Mouse (Mus musculus): Measurements from ENCODE around the gene Shc3. TPM values are rescaled to one million over a fixed set of nuclear protein-coding genes. Genes with fewer than 3 reads are reported as not detected.

The Shc3 gene
- total RNA-seq, 2 experiments from 2014 or later = not detected

DNA sequence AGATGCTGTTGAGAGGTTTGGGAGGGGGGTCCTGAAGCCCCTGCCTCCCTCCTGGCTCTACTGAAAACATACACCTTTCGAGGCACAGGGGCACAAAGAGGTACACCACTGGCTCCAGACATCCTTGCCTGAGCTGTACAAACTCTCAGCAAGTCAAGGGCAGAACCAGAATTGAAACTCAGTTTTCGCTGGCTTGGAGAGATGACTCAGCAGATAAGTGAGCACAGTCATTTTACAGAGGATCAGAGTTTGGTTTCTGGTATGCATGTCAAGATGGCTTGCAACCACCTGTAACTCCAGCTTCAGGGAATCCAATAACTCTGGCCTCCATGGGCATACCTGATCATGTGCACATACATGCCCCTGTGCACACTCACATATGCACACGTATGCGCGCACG, 79.0 kb downstream of the Shc3 start:
- no peak for ATAC-seq (replicated peaks; ENCODE audit: low FRiP score, poor library complexity, severe bottlenecking)

GRCm38 (mm10) chr13:51488945-51489344, 80.3 kb downstream of the Shc3 start:
- ATAC-seq (replicated peaks; ENCODE audit: low FRiP score, poor library complexity, severe bottlenecking) = no peak

- no peak for ATAC-seq (replicated peaks; ENCODE audit: low FRiP score, poor library complexity, severe bottlenecking)
Measured at GRCm38 (mm10) chr13:51485291-51485690, 83.9 kb downstream of the Shc3 start.

GRCm38 (mm10) chr13:51482786-51483185, 86.4 kb downstream of the Shc3 start:
- no peak for ATAC-seq (replicated peaks; ENCODE audit: low FRiP score, poor library complexity, severe bottlenecking)

GRCm38 (mm10) chr13:51480341-51481011, 88.7 kb downstream of the Shc3 start:
- no peak for ATAC-seq (replicated peaks; ENCODE audit: low FRiP score, poor library complexity, severe bottlenecking)

DNA sequence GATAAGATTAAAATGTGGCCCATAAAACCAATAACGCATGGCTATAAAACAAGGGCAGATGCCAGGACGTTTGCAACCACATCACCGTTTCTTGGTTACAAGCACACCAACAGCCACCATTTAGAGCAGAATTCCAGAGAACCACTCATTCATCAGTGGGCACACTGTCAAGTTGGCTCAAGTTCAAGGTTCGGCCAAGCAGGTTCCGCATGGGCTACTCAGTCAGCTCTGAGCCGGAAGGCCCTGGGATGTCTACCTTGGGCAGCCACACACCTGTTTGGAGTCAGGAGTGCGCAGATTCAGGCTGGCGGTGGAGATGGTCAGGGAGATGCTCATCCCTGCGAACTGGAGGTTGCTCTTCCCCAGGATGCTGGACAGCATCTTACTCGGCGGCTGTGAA, 89.4 kb downstream of the Shc3 start:
- no peak for ATAC-seq (replicated peaks; ENCODE audit: low FRiP score, poor library complexity, severe bottlenecking)

DNA sequence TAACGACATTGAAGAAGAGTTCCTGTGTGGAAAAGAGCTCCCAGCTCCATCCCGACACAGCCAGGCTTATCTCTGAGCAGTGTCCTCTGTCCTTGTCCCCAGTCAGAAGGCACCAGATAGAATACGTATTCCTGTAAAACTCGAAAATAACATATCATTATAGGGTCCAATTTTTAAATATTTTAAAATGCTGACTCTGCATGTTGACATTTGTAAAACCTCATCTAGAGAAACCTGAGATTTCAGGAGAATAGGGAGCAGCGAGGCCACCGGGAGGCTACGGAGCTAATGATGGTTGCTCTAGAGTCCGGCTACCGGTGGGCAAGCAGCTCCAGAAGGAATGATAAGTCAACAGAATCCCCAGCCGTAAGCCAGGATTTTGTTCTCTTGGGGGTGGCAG, 92.2 kb downstream of the Shc3 start:
- ATAC-seq (replicated peaks; ENCODE audit: low FRiP score, poor library complexity, severe bottlenecking) = no peak

DNA sequence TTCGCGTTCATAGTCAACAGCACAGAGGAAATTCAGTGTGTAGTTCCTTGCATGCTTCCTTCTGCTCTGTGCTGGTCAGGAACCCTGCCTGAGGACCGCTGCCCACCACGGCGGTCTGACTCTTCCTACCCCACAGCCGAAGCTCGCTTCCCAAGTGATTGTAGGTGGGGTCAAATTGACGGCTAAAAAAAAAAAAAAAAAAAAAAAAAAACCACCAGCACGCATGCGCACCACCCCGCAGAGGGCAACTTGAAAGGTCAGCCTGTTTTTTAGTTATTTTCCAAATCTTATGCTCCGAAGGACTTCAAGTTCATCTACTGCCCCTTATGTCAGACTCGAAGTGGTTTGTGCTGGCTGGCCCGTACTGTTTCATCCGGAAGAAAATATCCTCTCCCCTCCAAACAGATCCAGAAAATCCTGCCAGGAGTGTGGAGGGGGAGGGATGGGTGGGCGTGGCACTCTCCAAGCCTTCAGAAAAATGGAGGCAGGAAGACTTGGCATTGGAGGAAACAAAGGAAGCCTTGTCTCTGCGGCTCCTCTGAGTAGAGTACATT, 100.4 kb downstream of the Shc3 start:
- no peak for ATAC-seq (replicated peaks; ENCODE audit: low FRiP score, poor library complexity, severe bottlenecking)

DNA sequence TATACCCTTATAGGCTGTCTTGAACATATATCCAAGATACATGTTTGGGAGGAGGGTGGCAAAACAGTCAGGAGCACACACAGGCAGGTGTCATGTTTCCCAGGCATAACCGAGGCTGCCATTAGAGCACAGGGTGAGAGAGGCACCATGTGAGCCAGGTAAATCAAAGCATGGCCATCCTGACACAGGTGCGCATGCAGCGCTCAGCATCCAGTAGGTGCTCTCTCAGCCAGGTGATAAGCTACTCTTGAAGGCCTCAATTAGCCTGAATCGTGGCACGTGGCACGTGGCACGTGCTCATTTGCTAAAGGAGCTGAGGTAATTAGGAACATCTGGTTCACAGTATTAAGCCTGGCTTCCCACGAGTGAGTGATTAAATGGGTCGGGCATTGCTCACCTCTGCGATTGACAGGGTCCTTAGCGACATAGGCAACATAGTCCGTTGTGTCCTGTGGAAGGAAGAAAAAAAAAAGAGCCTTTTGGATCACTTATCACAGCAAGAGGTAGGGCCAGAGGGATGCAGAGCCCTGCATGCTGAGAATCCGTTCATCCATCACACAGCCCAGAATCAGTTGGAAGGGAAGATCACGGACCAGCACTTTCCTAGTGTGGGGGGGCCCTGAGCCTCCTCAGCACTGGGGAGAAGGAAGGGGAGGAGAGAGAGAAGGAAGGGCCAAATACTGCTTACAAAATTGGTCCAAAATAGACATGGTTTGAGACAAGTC, 102.9 kb downstream of the Shc3 start:
- ATAC-seq (replicated peaks; ENCODE audit: low FRiP score, poor library complexity, severe bottlenecking) = no peak

DNA sequence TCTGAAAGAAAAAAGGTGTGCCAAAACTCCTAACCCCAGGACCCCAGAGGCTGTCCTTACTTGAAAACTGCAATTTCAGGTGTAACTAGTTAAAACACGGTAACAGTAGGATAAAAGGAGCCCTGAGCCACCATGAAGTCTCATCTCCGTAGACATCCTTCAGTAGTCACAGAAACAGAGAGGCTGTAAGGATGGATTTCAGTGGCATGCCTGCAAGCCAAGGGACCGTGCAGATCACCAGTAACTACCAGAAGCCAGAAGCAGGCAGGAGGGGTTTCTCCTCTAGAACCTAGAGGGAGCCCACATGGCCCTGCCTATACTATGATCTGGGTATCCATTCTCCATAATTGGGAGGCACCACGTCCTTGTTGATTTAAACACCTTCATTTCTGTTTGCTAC, 104.9 kb downstream of the Shc3 start:
- ATAC-seq (replicated peaks; ENCODE audit: low FRiP score, poor library complexity, severe bottlenecking) = no peak

- no peak for ATAC-seq (replicated peaks; ENCODE audit: low FRiP score, poor library complexity, severe bottlenecking)
Measured at GRCm38 (mm10) chr13:51456190-51456878, 112.9 kb downstream of the Shc3 start.

- no peak for ATAC-seq (replicated peaks; ENCODE audit: low FRiP score, poor library complexity, severe bottlenecking)
Measured at GRCm38 (mm10) chr13:51446550-51446949, 122.7 kb downstream of the Shc3 start.

DNA sequence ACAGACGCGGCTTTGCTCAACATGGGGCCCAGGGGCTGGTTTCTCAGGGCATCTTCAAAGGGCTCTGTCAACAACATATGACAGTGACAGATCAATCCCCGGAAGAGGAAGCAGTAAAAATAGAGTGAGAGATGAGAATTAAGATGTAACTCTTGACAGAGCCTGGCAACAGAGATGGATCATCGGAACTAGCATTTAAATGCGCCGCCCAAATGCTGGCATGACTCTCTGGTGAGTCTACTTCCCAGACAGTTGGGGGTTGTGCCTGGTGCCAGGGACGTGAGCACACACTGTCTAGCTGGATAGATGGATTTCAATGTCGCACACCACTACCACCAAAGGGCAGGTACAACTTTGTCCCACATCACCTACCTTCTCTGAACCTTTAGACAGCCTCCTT, 126.3 kb downstream of the Shc3 start:
- ATAC-seq (replicated peaks; ENCODE audit: low FRiP score, poor library complexity, severe bottlenecking) = no peak

DNA sequence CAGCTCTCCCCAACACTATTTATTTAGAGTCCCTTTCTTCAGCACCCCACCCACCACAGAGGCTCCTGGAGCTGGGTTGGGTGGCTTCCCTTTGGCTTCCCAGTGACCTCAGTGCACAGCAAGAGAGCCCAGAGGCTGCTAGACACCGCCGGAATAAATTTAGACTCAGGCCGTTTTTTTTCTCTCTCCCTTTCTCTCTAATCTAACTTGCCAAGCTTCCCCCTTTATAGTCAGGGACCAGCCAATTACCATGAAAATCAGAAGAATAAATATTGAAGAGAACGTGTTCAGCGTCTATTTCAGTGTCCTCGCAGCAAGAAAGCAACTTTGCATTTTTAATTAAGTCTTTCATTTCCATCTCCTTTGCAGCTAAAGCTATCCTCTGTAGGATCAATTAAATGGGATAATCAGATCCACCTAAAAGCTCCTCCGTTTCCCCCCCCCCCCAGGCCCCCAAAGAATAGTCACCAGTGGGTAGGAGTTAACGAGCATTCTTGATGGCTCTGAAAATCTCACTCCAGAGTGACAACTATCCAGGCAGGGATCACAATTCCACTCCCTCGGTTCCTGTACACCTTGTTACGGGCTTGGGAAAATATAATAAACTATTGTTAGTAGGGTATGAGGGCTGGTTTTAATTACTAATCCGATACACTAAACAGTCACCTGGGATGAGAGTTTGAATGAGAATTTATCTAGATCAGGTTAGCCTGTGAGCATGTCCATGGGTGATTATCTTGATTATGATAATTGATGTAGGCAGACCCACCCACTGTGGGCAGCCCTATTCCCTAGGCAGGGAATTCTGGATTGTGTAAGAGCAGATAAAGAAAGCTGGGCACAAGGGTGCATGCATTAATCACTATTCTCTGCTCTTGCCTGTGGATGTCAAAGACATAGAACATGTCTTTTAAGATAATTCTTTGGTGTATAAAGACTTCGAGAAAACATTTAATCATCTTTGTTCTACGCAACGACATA, 131.8 kb downstream of the Shc3 start:
- no peak for ATAC-seq (replicated peaks; ENCODE audit: low FRiP score, poor library complexity, severe bottlenecking)

DNA sequence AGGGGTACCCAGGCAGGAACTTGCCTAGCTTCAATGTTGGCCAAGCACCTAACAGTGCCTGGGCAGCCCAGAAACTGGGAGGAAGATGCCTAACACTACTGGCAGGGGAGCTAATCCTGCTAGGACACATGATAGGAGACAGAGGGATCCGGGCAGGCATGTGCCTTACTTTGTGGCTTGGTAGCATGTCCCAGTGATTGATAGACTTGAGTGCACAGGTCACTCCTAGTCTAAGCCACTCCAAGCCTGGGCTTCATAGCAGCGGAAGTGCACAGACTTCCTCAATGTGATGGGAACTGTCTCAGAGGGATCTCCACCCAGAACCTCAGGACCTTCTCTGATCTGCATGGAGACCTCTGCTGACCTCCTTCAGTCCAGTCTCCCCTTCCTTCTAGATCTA, 134.1 kb downstream of the Shc3 start:
- ATAC-seq (replicated peaks; ENCODE audit: low FRiP score, poor library complexity, severe bottlenecking) = no peak

DNA sequence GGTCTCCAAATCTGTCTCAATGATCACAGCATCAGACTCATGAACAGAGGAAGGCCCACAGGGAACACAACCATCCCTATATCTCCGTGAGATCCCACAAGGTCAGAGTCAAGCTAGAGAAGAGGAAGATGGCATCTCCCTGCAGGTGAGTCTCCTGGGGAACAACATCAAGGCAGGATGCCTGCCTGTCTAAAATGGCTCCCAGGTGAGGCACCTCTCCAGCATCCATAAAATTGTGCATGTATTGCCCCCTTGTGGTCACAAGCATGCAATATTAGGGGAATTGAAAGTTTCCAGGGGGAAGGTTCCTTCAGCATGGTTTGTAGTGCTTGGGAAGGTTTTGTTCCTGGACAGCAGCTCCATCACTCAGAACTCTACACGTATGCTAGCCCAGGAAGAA, 134.8 kb downstream of the Shc3 start:
- ATAC-seq (replicated peaks; ENCODE audit: low FRiP score, poor library complexity, severe bottlenecking) = no peak

GRCm38 (mm10) chr13:51433371-51433770, 135.8 kb downstream of the Shc3 start:
- ATAC-seq (replicated peaks; ENCODE audit: low FRiP score, poor library complexity, severe bottlenecking) = no peak

DNA sequence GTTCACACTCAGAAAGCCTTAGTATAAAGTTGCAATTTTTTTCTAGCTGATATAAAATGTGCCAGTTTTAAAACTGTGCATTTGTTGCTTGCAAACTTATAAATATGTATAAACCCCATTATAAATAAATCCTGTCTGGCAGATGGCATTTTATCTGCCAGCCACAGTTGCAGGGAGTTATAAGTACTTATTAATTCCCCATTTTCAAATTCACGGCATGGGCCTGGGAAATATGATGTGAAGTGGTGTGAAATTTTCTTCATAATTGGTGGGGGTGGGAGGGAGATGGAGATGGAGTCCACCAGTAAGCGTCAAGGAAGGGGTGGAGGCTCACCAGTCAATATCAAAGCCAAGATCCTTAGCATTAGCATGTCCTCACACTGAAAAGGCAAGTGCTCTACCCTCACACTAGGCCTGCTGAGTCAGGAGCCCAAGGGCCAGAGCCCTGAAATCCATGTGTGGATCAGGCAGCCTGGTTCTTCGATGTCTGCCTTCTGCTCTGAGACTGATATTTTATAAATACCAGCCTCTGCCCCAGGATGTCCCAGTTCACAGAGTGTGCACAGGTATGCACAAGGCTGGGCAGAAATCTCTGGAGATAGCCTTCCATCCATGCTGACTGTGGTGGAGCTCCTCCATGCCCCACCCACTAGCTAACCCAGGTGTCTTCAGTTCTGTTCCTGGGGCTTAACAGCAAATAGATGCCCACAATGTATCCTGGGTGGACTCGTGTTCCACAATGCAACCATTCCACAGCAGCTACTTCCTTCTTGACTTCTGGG, 143.4 kb downstream of the Shc3 start:
- no peak for ATAC-seq (replicated peaks; ENCODE audit: low FRiP score, poor library complexity, severe bottlenecking)

DNA sequence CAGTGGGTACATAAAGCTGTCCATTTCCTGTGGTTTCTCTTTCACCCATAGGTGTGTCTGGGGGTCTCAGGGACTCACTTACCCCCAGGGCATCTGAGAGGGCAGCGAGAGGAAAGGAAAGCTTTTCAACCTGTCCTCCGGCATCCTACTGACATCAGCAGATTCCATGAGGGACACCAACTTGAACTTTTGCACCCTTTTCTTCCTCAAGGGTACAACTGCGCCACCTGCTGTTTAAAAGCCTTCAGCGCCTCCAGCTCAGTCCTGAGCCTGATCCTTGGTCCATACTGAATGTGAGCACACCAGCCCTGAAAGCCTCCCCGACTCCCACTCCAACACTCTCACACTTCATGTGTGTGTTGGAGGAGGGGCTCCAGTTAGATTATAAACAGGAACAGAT, 144.6 kb downstream of the Shc3 start:
- ATAC-seq (replicated peaks; ENCODE audit: low FRiP score, poor library complexity, severe bottlenecking) = no peak
